Mouse (Mus musculus) liver, embryonic 16.5 days (tissue): Measurements from ENCODE around the gene Itgb6. TPM values are rescaled to one million over a fixed set of nuclear protein-coding genes. Genes with fewer than 3 reads are reported as not detected.

Source experiments
- ATAC-seq: fragments of 200-750 bp; cut with Nextera tagmentation; 2 replicates; pipeline ENCODE4 v1.8.0; 2017; ENCODE audit warnings: low read depth, mild to moderate bottlenecking, moderate number of reproducible peaks, moderate library complexity
- H3K27ac ChIP-seq: fragments of 300-500 bp; sonication (generic); 2 replicates; pipeline ENCODE4 v1.5.1; 2014; ENCODE audit warnings: mild to moderate bottlenecking, low read length
- H3K27me3 ChIP-seq: fragments of 300-500 bp; sonication (generic); 2 replicates; pipeline ENCODE4 v1.6.1; 2014; ENCODE audit warnings: low read depth, low read length, mixed read lengths; ENCODE audit not compliant: control insufficient read depth, insufficient read depth
- H3K36me3 ChIP-seq: fragments of 300-500 bp; sonication (generic); 2 replicates; pipeline ENCODE4 v1.6.1; 2014; ENCODE audit warnings: mild to moderate bottlenecking; ENCODE audit not compliant: control insufficient read depth, insufficient read depth
- H3K4me1 ChIP-seq: fragments of 300-500 bp; sonication (generic); 2 replicates; pipeline ENCODE4 v1.6.1; 2014; ENCODE audit warnings: low read depth, low read length, mixed read lengths; ENCODE audit not compliant: control insufficient read depth
- H3K4me2 ChIP-seq: fragments of 300-500 bp; sonication (generic); 2 replicates; pipeline ENCODE4 v1.6.1; 2014; ENCODE audit warnings: low read depth, low read length, mixed read lengths
- H3K4me3 ChIP-seq: fragments of 300-500 bp; sonication (generic); 2 replicates; pipeline ENCODE4 v1.5.1; 2014; ENCODE audit warnings: low read depth, mild to moderate bottlenecking, low read length
- H3K9ac ChIP-seq: fragments of 300-500 bp; sonication (generic); 2 replicates; pipeline ENCODE4 v1.6.1; 2014; ENCODE audit warnings: low read depth, low read length
- H3K9me3 ChIP-seq: fragments of 300-500 bp; sonication (generic); replicated peaks from 2 replicates; pipeline ENCODE4 v1.6.1; 2016; ENCODE audit warnings: low read length; ENCODE audit not compliant: control insufficient read depth
- WGBS: fragments of 180-500 bp; shearing (Covaris S2); extraction: QIAGEN DNeasy Blood & Tissue Kit; methylation state at CpG from one replicate; pipeline ENCODE4 v1.1.7; 2014; ENCODE audit not compliant: insufficient replicate concordance; 5-methylcytosine and 5-hydroxymethylcytosine counted together
- polyA plus RNA-seq: library from polyadenylated mRNA; unstranded; fragments of >200 nt; fragmentation: Nextera tagmentation; extraction: Ambion mirVana; gene quantifications from 2 replicates; pipeline ENCODE4 v1.2.1, GENCODE M21; 2015

The Itgb6 gene
- polyA plus RNA-seq, 1 experiment from 2014 or later, result 0.31 TPM

DNA sequence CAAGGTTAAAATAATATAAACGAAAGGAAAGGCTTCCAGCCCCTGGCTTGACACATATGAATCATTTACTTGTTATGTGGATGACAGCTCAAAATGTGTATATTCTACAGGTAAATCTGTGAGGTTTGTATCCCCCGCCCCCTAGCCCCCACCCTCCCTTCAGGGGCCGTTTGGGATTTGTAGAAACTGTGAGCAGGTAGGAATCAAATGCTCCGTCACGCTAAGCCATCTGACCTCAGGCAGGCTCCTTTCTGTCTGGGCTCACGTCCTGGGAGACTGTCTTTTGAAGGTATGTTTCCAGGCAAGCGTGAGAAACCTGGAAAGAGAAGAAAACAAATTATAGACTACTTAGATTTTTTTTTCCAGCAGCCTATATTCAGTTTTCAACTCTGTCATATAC lies 48.0 kb downstream of the Itgb6 start:
- ATAC-seq, result no peak
- Histone ChIP-seq H3K27ac (no peak overlapping the region), H3K4me3 (no peak overlapping the region), H3K27me3 (no peaks in the 10 kb centered on the region), H3K9ac (no peak overlapping the region), H3K4me1 (no peaks in the 10 kb centered on the region), H3K4me2 (no peak overlapping the region), H3K9me3 (no peaks in the 10 kb centered on the region), H3K36me3 (no peaks in the 10 kb centered on the region)
- 71% methylated on average over 7 of the region's 7 CpGs for WGBS

DNA sequence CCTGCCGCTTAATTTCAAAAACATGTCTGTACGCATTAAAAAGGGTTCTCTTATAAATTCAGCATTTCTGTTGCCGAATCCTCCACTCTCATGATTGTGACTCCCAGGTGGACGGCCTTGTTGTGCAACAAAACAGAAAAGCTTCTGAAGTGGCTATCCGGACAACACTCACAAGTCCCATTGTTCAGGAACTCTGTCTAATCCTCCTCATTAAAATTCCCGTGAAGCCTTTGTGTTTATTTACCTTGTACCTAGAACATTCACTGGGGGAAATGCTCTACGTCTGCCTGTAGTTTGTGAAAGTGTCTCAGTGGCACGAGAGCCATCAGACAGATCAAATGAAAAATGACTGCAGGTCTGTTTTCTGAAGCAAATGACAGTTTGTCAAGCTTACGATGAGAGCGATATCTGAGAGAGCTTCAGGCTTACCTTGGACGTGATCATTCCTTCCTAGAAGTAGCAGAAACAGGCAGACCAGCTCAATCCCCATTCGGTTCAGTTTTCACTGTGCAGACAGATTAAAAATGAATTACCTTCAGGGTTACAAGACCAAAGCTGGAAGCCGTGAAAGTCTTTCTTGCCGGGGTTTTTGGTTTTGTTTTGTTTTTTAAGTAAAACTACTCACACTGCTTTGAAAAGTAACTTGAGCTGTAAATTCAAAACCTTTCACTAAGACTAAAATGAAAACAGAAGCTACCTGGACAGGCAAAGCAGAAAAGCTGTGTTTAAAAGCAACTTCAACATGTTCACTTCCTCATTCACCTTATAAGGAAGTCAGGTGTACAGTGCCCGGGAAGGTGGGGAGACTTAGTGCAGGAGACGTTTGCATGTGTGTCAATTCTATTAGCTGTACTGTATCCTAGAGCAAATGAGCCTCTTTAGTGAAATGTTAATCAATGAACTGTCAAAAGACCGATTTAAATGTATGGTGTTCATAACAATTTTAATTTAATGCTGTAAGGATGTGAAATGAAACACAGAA lies 49.2 kb downstream of the Itgb6 start:
- Histone ChIP-seq H3K4me3 (no peak overlapping the region), H3K9me3 (no peaks in the 10 kb centered on the region), H3K4me1 (no peaks in the 10 kb centered on the region), H3K9ac (no peak overlapping the region), H3K27me3 (no peaks in the 10 kb centered on the region), H3K36me3 (no peaks in the 10 kb centered on the region), H3K27ac (no peak overlapping the region), H3K4me2 (no peak overlapping the region)
- WGBS, result 50% methylated on average over 17 of the region's 17 CpGs
- no peak for ATAC-seq

DNA sequence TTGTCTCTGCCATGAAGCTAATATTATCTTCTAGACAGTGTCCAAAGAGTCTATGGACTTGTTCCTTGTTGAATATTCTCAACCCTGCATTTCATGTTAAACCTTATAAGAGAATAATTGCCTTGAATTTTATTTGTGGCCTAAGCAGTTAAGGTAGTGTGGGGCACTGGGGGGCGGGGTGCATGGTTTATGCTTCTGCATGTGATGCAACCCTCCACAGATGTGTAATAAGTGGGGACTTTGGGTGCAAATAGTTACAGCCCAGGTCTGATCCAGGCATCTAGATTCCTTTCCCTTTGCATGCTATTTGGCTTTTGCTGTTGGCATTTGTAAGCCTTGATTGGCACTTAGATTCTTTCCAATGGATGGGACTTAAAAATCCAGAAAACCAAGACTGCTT lies 51.2 kb downstream of the Itgb6 start:
- Histone ChIP-seq H3K9me3 (no peaks in the 10 kb centered on the region), H3K4me3 (no peak overlapping the region), H3K4me2 (no peak overlapping the region), H3K36me3 (no peaks in the 10 kb centered on the region), H3K27me3 (no peaks in the 10 kb centered on the region), H3K9ac (no peak overlapping the region), H3K27ac (no peak overlapping the region), H3K4me1 (no peaks in the 10 kb centered on the region)
- no peak for ATAC-seq
- WGBS, result 70% methylated on average over 1 of the region's 1 CpGs

DNA sequence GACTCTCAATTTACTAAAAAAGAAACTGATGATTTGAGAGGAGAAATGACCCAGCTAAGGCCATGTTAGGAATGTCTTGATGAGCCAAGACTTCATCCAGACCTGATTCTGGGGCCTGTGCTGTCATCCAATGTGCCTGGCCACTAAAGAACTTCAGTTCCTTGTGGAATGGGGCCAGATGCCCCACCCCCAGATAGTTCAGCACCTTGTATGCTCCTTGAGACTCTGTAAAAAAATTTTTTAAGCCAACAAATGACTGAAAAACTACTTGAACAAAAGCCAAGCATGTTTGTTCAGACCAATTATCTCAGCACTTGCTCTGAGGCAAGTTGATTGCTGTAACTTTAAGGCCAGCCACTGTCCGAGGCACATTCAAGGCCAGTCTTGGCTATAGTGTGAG lies 59.4 kb downstream of the Itgb6 start:
- H3K36me3 ChIP-seq, result no peaks in the 10 kb centered on the region
- H3K4me2 ChIP-seq, result no peak overlapping the region
- H3K27me3 ChIP-seq, result no peaks in the 10 kb centered on the region
- WGBS, result 52% methylated on average over 1 of the region's 1 CpGs
- H3K9ac ChIP-seq, result no peak overlapping the region
- H3K9me3 ChIP-seq, result no peaks in the 10 kb centered on the region
- no peak overlapping the region for H3K4me3 ChIP-seq
- ATAC-seq, result no peak
- no peak overlapping the region for H3K27ac ChIP-seq
- H3K4me1 ChIP-seq, result no peaks in the 10 kb centered on the region

DNA sequence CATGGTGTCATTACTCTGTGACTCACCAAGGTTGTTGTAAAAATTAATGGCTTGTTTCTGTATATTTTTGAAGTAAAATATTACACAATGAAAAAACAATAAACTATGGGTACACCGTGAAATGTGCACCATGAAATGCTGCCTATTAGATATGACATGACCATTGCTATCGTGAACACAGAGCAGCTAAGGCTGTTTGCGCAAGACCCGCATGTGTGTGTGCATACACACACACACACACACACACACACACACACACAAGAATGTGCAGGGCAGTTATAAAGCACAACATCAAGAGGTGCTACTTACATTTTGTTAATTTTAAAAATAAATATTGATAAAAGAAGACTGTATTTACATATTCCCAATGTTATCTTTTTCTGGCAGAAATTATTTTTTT lies 62.5 kb downstream of the Itgb6 start:
- H3K27ac ChIP-seq, result no peak overlapping the region
- ATAC-seq, result no peak
- H3K9me3 ChIP-seq, result no peaks in the 10 kb centered on the region
- H3K4me3 ChIP-seq, result no peak overlapping the region
- WGBS, result 71% methylated on average over 4 of the region's 4 CpGs
- H3K27me3 ChIP-seq, result no peaks in the 10 kb centered on the region
- no peaks in the 10 kb centered on the region for H3K36me3 ChIP-seq
- no peak overlapping the region for H3K9ac ChIP-seq
- no peaks in the 10 kb centered on the region for H3K4me1 ChIP-seq
- H3K4me2 ChIP-seq, result no peak overlapping the region

DNA sequence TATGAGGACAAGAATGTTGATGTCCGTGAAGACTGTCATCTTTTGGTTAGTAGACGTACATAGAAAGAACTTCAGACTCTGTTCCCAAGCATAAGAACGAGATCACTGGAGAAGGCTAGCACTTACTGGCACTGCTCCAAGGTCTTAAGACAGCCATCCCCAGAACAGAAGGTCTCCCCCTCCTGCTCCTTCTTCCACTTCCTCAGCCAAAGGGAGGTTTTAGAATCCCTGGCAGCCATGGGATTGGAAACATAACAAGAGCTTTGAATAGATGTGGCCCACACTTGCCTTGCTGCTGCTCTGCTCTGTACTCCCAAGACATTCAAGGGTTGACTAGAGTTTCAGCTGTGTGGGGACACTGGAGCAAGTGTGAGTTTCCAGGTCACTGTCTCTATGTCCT lies 63.5 kb downstream of the Itgb6 start:
- no peak for ATAC-seq
- Histone ChIP-seq H3K4me2 (no peak overlapping the region), H3K4me3 (no peak overlapping the region), H3K4me1 (no peaks in the 10 kb centered on the region), H3K36me3 (no peaks in the 10 kb centered on the region), H3K9me3 (no peaks in the 10 kb centered on the region), H3K27me3 (no peaks in the 10 kb centered on the region), H3K9ac (no peak overlapping the region), H3K27ac (no peak overlapping the region)
- 69% methylated on average over 3 of the region's 3 CpGs for WGBS

DNA sequence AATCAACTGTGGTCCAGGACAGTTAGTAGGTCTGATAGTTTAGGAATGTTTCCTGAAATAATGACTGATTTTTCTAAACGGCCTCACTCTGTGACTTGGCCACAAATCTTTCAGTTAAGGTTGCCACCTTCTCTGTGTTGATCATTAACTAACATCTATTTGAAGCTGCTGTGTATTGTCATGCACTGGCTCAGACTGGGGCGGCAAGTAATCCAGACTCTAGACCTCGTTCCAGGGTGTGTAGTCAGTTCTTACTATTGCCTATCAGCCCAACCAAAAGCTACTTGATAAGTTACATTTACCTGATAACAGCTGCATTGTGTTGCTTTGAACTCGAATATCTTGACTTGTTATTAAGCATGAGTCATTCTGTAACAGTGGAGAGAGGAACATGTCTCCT lies 67.6 kb downstream of the Itgb6 start:
- 35% methylated on average over 4 of the region's 4 CpGs for WGBS
- H3K4me3 ChIP-seq, result no peak overlapping the region
- H3K27ac ChIP-seq, result no peak overlapping the region
- no peaks in the 10 kb centered on the region for H3K36me3 ChIP-seq
- H3K4me1 ChIP-seq, result no peaks in the 10 kb centered on the region
- no peaks in the 10 kb centered on the region for H3K27me3 ChIP-seq
- H3K9ac ChIP-seq, result no peak overlapping the region
- no peak overlapping the region for H3K4me2 ChIP-seq
- ATAC-seq, result no peak; the same call in 1 of the 2 replicates
- H3K9me3 ChIP-seq, result no peaks in the 10 kb centered on the region

DNA sequence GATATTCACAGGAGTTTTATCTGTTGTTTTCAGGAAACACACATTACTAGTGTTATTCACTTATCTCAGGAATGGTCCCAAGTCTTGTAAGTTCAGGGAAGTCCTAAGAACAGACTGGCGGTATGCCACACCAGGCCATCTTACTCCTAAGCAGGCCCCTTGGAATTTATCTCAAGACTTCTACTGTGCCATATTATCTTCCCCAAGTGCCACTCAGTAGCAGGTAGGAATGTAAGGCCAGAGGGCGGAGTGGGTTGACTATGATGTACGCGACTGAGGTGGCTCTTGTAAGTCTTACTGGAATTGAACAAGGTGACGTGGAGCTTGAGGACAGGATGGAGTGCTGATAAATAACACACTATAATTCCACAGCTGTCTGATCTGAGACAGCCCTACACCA lies 72.3 kb downstream of the Itgb6 start:
- Histone ChIP-seq H3K4me1 (no peaks in the 10 kb centered on the region), H3K4me2 (no peak overlapping the region), H3K27me3 (no peaks in the 10 kb centered on the region), H3K27ac (no peak overlapping the region), H3K9ac (no peak overlapping the region), H3K36me3 (no peaks in the 10 kb centered on the region), H3K9me3 (no peaks in the 10 kb centered on the region), H3K4me3 (no peak overlapping the region)
- no peak for ATAC-seq
- WGBS, result 69% methylated on average over 5 of the region's 5 CpGs

DNA sequence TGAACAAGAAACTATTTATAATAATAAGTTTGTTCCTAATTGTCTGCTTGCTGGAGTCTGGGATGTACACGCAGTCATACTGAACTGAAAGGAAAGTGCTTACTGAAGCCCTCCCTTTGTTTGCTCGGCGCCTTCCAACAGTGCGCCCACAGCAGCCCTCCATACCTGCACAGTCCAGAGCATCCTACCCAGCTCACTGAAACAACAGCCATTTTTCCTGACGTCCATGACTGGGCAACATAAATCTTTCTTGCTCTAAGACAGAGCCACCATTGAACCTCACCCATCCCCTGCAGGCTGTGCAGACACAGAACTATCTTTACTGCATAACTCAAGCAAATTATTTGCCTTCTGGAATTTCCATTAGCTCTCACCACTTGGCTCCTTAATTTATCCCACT lies 74.8 kb downstream of the Itgb6 start:
- Histone ChIP-seq H3K27ac (no peak overlapping the region), H3K4me3 (no peak overlapping the region), H3K4me2 (no peak overlapping the region), H3K36me3 (no peaks in the 10 kb centered on the region), H3K9ac (no peak overlapping the region), H3K9me3 (no peaks in the 10 kb centered on the region), H3K4me1 (no peaks in the 10 kb centered on the region), H3K27me3 (no peaks in the 10 kb centered on the region)
- no peak for ATAC-seq
- WGBS, result 67% methylated on average over 5 of the region's 5 CpGs
